Mouse (Mus musculus) C2C12 (cell line): ENCODE results near the gene Car7.

Source experiments
- CTCF ChIP-seq: IDR thresholded peaks from one replicate; pipeline ENCODE4 v1.5.1; 2011; ENCODE audit not compliant: control insufficient read depth, insufficient read depth, insufficient read length
- MYOG ChIP-seq: IDR thresholded peaks from one replicate; pipeline ENCODE4 v1.6.1; 2011; ENCODE audit not compliant: control insufficient read depth, insufficient read length; ENCODE audit errors: extremely low read depth
- USF1 ChIP-seq: IDR thresholded peaks from one replicate; pipeline ENCODE4 v1.6.1; 2011; ENCODE audit warnings: low read depth, mild to moderate bottlenecking, control low read depth, moderate library complexity

DNA sequence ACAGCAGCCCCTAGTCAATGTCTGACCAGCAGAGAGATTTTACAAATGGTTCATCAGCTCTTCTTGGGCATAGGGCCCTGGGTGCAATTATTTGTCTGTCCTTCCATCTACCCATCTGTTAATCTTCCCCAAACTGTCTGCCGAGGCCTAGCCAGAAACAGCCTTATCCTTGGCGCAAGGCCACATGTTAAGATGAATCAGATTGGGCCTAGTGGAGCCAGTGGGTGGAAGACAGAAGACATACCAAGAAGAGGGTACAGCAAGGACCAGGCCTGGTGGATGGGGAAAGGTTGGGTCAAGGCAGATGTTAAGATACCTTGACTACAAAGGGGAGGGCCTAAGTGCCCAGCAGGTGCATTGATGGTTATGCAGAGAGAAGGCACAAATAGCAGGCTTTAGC is 5.1 kb downstream of the Car7 start:
- TF ChIP-seq CTCF = no peak
- TF ChIP-seq MYOG = no peak
- no peak for TF ChIP-seq USF1
